Mouse (Mus musculus): ENCODE results near the gene Dgke. TPM values are rescaled to one million over a fixed set of nuclear protein-coding genes. Genes with fewer than 3 reads are reported as not detected.
A peak's percentile ranks its signal among the peaks of the same experiment; 100 is the strongest.

Dgke gene
- polyA plus RNA-seq, 1 experiment: 12.8 TPM

GRCm38 (mm10) chr11:89039325-89039724 is 27.3 kb downstream of the Dgke start:
- Histone ChIP-seq H3K36me3 (ENCODE audit: control insufficient read depth, insufficient read depth, low read length, poor library complexity, severe bottlenecking) (peaks cover 54% of the 10 kb centered on the region), H3K4me3 (ENCODE audit: low read depth, low read length) (no peak overlapping the region), H3K27me3 (ENCODE audit: control insufficient read depth, insufficient read depth, low read length, poor library complexity, severe bottlenecking) (no peaks in the 10 kb centered on the region), H3K9me3 (replicated peaks; ENCODE audit: control insufficient read depth, insufficient read depth, low read length, poor library complexity, severe bottlenecking) (no peaks in the 10 kb centered on the region), H3K9ac (ENCODE audit: low read depth, poor library complexity, severe bottlenecking) (no peak overlapping the region), H3K27ac (ENCODE audit: insufficient read depth, low read length) (no peak overlapping the region), H3K4me1 (ENCODE audit: control insufficient read depth, insufficient read depth, low read length) (no peaks in the 10 kb centered on the region)
- TF ChIP-seq POLR2A (IDR thresholded peaks at IDR 0.05; ENCODE audit: insufficient read depth, low read length) (no peak), EP300 (IDR thresholded peaks at IDR 0.05; ENCODE audit: insufficient read depth, low read depth, low read length) (no peak), CTCF (IDR thresholded peaks at IDR 0.05; ENCODE audit: low read depth, low read length) (peak; percentile 99)

DNA sequence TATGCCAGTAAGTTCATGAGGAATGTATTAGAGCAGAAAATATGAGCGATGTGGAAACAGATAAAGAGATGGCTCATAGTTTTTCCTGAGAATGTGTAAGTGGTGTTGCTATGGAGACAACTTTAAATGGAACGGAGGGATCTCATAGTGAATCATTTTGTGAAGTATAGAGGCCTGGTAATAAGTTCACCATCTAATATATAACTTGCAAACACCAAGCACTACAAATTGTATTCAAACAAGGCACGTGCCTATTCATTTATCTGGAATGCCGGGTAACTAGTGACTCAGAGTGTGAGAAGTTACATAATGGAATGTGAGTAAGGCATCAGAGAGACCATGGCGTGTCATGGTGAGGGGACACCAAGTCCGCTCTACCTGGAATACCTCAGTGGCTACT is 28.2 kb downstream of the Dgke start:
- peaks cover 47% of the 10 kb centered on the region for H3K36me3 ChIP-seq (ENCODE audit: control insufficient read depth, insufficient read depth, low read length, poor library complexity, severe bottlenecking)
- H3K4me1 ChIP-seq (ENCODE audit: control insufficient read depth, insufficient read depth, low read length): no peaks in the 10 kb centered on the region

DNA sequence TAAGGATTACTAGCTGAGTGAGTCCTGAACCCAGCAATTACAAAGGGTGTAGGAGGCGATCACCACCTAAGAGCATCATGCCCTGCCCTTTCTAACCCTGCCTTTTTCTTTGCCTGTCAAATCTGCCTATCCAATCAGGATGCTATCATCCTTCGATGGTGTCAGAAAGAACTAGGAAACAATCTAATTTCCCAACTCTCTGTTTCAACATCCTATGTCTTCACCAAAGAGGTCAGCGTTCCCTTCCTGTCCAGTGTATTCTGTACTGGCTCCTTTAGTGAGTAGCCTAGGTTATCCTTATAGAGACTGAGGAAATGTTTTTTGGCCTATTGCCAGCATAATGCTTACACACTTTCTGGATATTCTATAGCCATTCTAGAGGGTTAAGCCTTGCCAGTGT is 31.1 kb downstream of the Dgke start:
- Histone ChIP-seq H3K27me3 (ENCODE audit: control insufficient read depth, insufficient read depth, low read length, poor library complexity, severe bottlenecking) (no peaks in the 10 kb centered on the region), H3K9me3 (replicated peaks; ENCODE audit: control insufficient read depth, insufficient read depth, low read length, poor library complexity, severe bottlenecking) (no peaks in the 10 kb centered on the region), H3K9ac (ENCODE audit: low read depth, poor library complexity, severe bottlenecking) (no peak overlapping the region), H3K4me3 (ENCODE audit: low read depth, low read length) (no peak overlapping the region), H3K36me3 (ENCODE audit: control insufficient read depth, insufficient read depth, low read length, poor library complexity, severe bottlenecking) (peaks cover 26% of the 10 kb centered on the region), H3K4me1 (ENCODE audit: control insufficient read depth, insufficient read depth, low read length) (no peaks in the 10 kb centered on the region), H3K27ac (ENCODE audit: insufficient read depth, low read length) (no peak overlapping the region)
- TF ChIP-seq EP300 (IDR thresholded peaks at IDR 0.05; ENCODE audit: insufficient read depth, low read depth, low read length) (no peak), CTCF (IDR thresholded peaks at IDR 0.05; ENCODE audit: low read depth, low read length) (no peak), POLR2A (IDR thresholded peaks at IDR 0.05; ENCODE audit: insufficient read depth, low read length) (no peak)

More for the DNA sequence above, 28.2 kb downstream of the Dgke start:
- Histone ChIP-seq H3K27me3 (ENCODE audit: control insufficient read depth, insufficient read depth, low read length, poor library complexity, severe bottlenecking) (no peaks in the 10 kb centered on the region), H3K9me3 (replicated peaks; ENCODE audit: control insufficient read depth, insufficient read depth, low read length, poor library complexity, severe bottlenecking) (no peaks in the 10 kb centered on the region), H3K27ac (ENCODE audit: insufficient read depth, low read length) (no peak overlapping the region), H3K9ac (ENCODE audit: low read depth, poor library complexity, severe bottlenecking) (no peak overlapping the region), H3K4me3 (ENCODE audit: low read depth, low read length) (no peak overlapping the region)
- TF ChIP-seq EP300 (IDR thresholded peaks at IDR 0.05; ENCODE audit: insufficient read depth, low read depth, low read length): no peak
- TF ChIP-seq POLR2A (IDR thresholded peaks at IDR 0.05; ENCODE audit: insufficient read depth, low read length): no peak
- no peak for TF ChIP-seq CTCF (IDR thresholded peaks at IDR 0.05; ENCODE audit: low read depth, low read length)

DNA sequence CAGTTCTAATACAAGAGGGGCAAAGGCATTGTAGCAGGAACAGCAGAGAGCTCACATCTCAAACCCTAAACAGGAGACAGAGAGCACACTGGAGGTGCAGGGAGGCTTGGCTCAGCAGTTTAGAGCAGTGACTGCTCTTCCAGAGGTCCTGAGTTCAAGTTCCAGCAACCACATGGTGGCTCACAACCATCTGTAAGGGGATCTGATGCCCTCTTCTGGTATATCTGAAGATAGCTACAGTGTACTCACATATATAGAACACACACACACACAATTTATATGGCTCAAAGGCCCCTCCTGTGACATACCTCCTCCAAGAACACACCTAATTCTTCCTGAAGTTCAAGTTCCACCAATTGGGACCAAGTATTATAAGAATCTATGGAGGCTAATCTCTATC is 32.1 kb downstream of the Dgke start:
- no peaks in the 10 kb centered on the region for H3K9me3 ChIP-seq (replicated peaks; ENCODE audit: control insufficient read depth, insufficient read depth, low read length, poor library complexity, severe bottlenecking)
- TF ChIP-seq POLR2A (IDR thresholded peaks at IDR 0.05; ENCODE audit: insufficient read depth, low read length) (no peak), CTCF (IDR thresholded peaks at IDR 0.05; ENCODE audit: low read depth, low read length) (no peak), EP300 (IDR thresholded peaks at IDR 0.05; ENCODE audit: insufficient read depth, low read depth, low read length) (no peak)
- no peak overlapping the region for H3K4me3 ChIP-seq (ENCODE audit: low read depth, low read length)
- H3K27ac ChIP-seq (ENCODE audit: insufficient read depth, low read length): no peak overlapping the region
- no peaks in the 10 kb centered on the region for H3K27me3 ChIP-seq (ENCODE audit: control insufficient read depth, insufficient read depth, low read length, poor library complexity, severe bottlenecking)
- peaks cover 3% of the 10 kb centered on the region for H3K4me1 ChIP-seq (ENCODE audit: control insufficient read depth, insufficient read depth, low read length)
- H3K36me3 ChIP-seq (ENCODE audit: control insufficient read depth, insufficient read depth, low read length, poor library complexity, severe bottlenecking): peaks cover 17% of the 10 kb centered on the region
- no peak overlapping the region for H3K9ac ChIP-seq (ENCODE audit: low read depth, poor library complexity, severe bottlenecking)

DNA sequence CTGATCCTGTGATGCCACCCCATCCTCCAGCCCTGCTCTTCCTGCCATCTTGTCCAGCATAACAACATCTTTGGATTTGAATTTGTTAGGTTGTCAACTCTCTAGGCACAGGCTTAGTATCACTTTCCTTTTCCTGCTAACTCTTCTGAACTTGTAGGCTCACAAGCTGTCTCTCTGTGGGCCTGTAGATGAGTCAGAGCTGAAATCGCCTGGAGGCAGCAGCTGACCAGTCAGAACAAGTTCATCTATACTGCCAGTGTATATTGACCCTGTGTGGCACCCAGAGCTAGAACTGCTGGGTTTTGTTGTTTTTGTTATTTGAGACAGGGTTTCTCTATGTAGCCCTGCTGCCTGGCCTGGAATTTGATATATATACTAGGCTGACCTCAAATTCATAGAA is 35.5 kb downstream of the Dgke start:
- TF ChIP-seq EP300 (IDR thresholded peaks at IDR 0.05; ENCODE audit: insufficient read depth, low read depth, low read length) (no peak), CTCF (IDR thresholded peaks at IDR 0.05; ENCODE audit: low read depth, low read length) (no peak), POLR2A (IDR thresholded peaks at IDR 0.05; ENCODE audit: insufficient read depth, low read length) (no peak)
- peaks cover 9% of the 10 kb centered on the region for H3K4me1 ChIP-seq (ENCODE audit: control insufficient read depth, insufficient read depth, low read length)
- no peak overlapping the region for H3K9ac ChIP-seq (ENCODE audit: low read depth, poor library complexity, severe bottlenecking)
- H3K27ac ChIP-seq (ENCODE audit: insufficient read depth, low read length): no peak overlapping the region
- H3K9me3 ChIP-seq (replicated peaks; ENCODE audit: control insufficient read depth, insufficient read depth, low read length, poor library complexity, severe bottlenecking): no peaks in the 10 kb centered on the region
- H3K36me3 ChIP-seq (ENCODE audit: control insufficient read depth, insufficient read depth, low read length, poor library complexity, severe bottlenecking): no peaks in the 10 kb centered on the region
- H3K4me3 ChIP-seq (ENCODE audit: low read depth, low read length): no peak overlapping the region
- no peaks in the 10 kb centered on the region for H3K27me3 ChIP-seq (ENCODE audit: control insufficient read depth, insufficient read depth, low read length, poor library complexity, severe bottlenecking)

- H3K4me1 ChIP-seq (ENCODE audit: control insufficient read depth, insufficient read depth, low read length): peaks cover 9% of the 10 kb centered on the region
- TF ChIP-seq POLR2A (IDR thresholded peaks at IDR 0.05; ENCODE audit: insufficient read depth, low read length) (no peak), CTCF (IDR thresholded peaks at IDR 0.05; ENCODE audit: low read depth, low read length) (no peak), EP300 (IDR thresholded peaks at IDR 0.05; ENCODE audit: insufficient read depth, low read depth, low read length) (peak; percentile 84; the same call in 1 of the 2 replicates)
- no peaks in the 10 kb centered on the region for H3K27me3 ChIP-seq (ENCODE audit: control insufficient read depth, insufficient read depth, low read length, poor library complexity, severe bottlenecking)
- H3K9ac ChIP-seq (ENCODE audit: low read depth, poor library complexity, severe bottlenecking): no peak overlapping the region
- no peaks in the 10 kb centered on the region for H3K9me3 ChIP-seq (replicated peaks; ENCODE audit: control insufficient read depth, insufficient read depth, low read length, poor library complexity, severe bottlenecking)
- no peak overlapping the region for H3K4me3 ChIP-seq (ENCODE audit: low read depth, low read length)
- no peak overlapping the region for H3K27ac ChIP-seq (ENCODE audit: insufficient read depth, low read length)
- no peaks in the 10 kb centered on the region for H3K36me3 ChIP-seq (ENCODE audit: control insufficient read depth, insufficient read depth, low read length, poor library complexity, severe bottlenecking)
Measured at GRCm38 (mm10) chr11:89030552-89030951, 36.1 kb downstream of the Dgke start.
